Mouse (Mus musculus): ENCODE results near the gene S100a3.

DNA sequence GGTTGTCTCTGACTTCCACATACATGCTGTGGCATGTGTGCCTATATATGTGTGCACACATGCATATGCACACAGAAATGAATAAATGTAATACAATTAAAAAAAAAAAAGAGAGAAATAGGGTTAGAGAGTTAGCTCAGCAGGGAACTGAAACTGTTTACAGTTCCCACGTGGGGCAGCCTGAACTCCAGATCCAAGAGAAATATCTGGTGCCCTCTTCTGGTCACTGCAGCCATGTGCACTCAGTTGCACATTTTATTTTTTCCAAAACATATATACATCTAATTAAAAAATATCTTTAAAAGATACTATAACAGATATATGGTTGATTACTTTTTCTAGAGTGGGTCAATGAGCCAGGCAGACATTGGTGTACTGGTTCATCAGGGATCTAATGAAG lies 57.2 kb downstream of the S100a3 start:
- TF ChIP-seq CTCF (IDR thresholded peaks at IDR 0.05; ENCODE audit: insufficient read depth, low read depth, low read length) (no peak), POLR2A (IDR thresholded peaks at IDR 0.05; ENCODE audit: insufficient read depth, low read depth, low read length) (no peak)
